Mouse (Mus musculus) midbrain, postnatal 0 days (tissue): ENCODE measurements at regions not wholly inside any gene's neighbourhood (a gene's known extent, or its start where the extent isn't known, plus 50 kb on each side); places are given as distances from the start of the nearest gene placed in this dataset.

Experiments
- ATAC-seq: fragments of 200-750 bp; cut with Nextera tagmentation; 2 replicates; pipeline ENCODE4 v1.8.0; 2017; ENCODE audit warnings: moderate number of reproducible peaks, mild to moderate bottlenecking, moderate TSS enrichment, moderate library complexity; ENCODE audit not compliant: low FRiP score
- DNase-seq: peaks from one replicate; pipeline ENCODE4 v3.0.0-alpha.2; 2015; ENCODE audit warnings: low spot score
- H3K27ac ChIP-seq: fragments of 300-500 bp; sonication (generic); 2 replicates; pipeline ENCODE4 v1.5.1; 2014; ENCODE audit warnings: low read depth, mild to moderate bottlenecking, low read length, mixed read lengths
- H3K27me3 ChIP-seq: fragments of 300-500 bp; sonication (generic); 2 replicates; pipeline ENCODE4 v1.6.1; 2014; ENCODE audit warnings: low read length, control low read depth, mixed read lengths; ENCODE audit not compliant: insufficient read depth
- H3K36me3 ChIP-seq: fragments of 300-500 bp; sonication (generic); 2 replicates; pipeline ENCODE4 v1.6.1; 2014; ENCODE audit warnings: low read length, control low read depth, mixed read lengths; ENCODE audit not compliant: insufficient read depth
- H3K4me1 ChIP-seq: fragments of 300-500 bp; sonication (generic); 2 replicates; pipeline ENCODE4 v1.6.1; 2014; ENCODE audit warnings: mild to moderate bottlenecking, control low read depth, antibody characterized with exemption, low read length, mixed read lengths; ENCODE audit not compliant: insufficient read depth
- H3K4me2 ChIP-seq: fragments of 300-500 bp; sonication (generic); 2 replicates; pipeline ENCODE4 v1.6.1; 2014; ENCODE audit warnings: low read depth, mild to moderate bottlenecking, low read length, mixed read lengths; ENCODE audit not compliant: poor library complexity, severe bottlenecking
- H3K4me3 ChIP-seq: fragments of 300-500 bp; sonication (generic); 2 replicates; pipeline ENCODE4 v1.5.1; 2014; ENCODE audit warnings: low read depth, mild to moderate bottlenecking, low read length, moderate library complexity
- H3K9ac ChIP-seq: fragments of 300-500 bp; sonication (generic); replicated peaks from 2 replicates; pipeline ENCODE4 v1.6.1; 2014; ENCODE audit warnings: mild to moderate bottlenecking, low read length, moderate library complexity, mixed read lengths; ENCODE audit not compliant: poor library complexity, severe bottlenecking
- H3K9me3 ChIP-seq: fragments of 300-500 bp; sonication (generic); 2 replicates; pipeline ENCODE4 v1.6.1; 2016; ENCODE audit warnings: low read length, control low read depth
- CTCF ChIP-seq: IDR thresholded peaks from 2 replicates; pipeline ENCODE4 v1.5.1; 2016; ENCODE audit warnings: antibody characterized with exemption, mild to moderate bottlenecking
- WGBS: fragments of 180-500 bp; shearing (Covaris S2); extraction: QIAGEN DNeasy Blood & Tissue Kit; methylation state at CpG from one replicate; pipeline ENCODE4 v1.1.7; 2014; 5-methylcytosine and 5-hydroxymethylcytosine counted together

DNA sequence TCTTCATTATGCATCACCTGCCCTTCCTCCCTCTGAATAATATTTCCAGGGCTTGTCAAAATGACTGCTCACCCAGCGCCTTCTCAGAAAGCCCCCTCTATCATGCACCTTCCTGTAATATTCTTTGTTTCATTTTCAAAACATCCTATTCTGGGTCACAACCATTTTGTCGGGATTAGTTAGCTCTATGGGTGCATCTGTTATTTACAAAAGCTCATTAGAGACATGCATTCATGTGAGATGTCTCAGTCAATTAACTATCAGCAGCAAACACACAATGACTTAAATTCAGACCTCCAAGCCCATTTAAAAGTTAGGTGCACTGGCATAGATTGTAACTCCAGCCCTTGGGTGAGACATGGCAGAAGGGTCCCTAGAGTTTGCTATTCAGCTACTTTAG is 724.2 kb upstream of the Jmjd1c start:
- no peak overlapping the region for H3K4me2 ChIP-seq
- DNase-seq (no peak), ATAC-seq (no peak)
- no peak overlapping the region for H3K4me3 ChIP-seq
- TF ChIP-seq CTCF: no peak
- H3K27me3 ChIP-seq: no peaks in the 10 kb centered on the region
- no peaks in the 10 kb centered on the region for H3K4me1 ChIP-seq
- H3K27ac ChIP-seq: no peak overlapping the region
- H3K9me3 ChIP-seq: no peaks in the 10 kb centered on the region
- 73% methylated on average over 2 of the region's 2 CpGs for WGBS
- H3K9ac ChIP-seq: no peak overlapping the region
- H3K36me3 ChIP-seq: no peaks in the 10 kb centered on the region
